Mouse (Mus musculus) v-Abl transformed pro-B cells (cell line): ENCODE measurements around the gene Flnb.

Experiments used
- in situ Hi-C, 2 experiments: fragments of 400-800 bp; cut with MboI; formaldehyde crosslinking; loops; one replicate each; pipeline ENCODE4 v1.15.1; 2025; ENCODE audit not compliant: unreplicated experiment in 2 of 2

Flnb gene

GRCm38 (mm10) chr14:7860525-7861154 is 42.9 kb downstream of the Flnb start:
- in situ Hi-C loops = no loop called here

- in situ Hi-C loops = no loop called here
Measured at GRCm38 (mm10) chr14:7861275-7861674, 43.5 kb downstream of the Flnb start.

- in situ Hi-C loops = no loop called here
Measured at GRCm38 (mm10) chr14:7862226-7862625, 44.5 kb downstream of the Flnb start.

GRCm38 (mm10) chr14:7863199-7863598 is 45.4 kb downstream of the Flnb start:
- in situ Hi-C loops = no loop called here

GRCm38 (mm10) chr14:7863871-7864505 is 46.2 kb downstream of the Flnb start:
- in situ Hi-C loops = no loop called here

- in situ Hi-C loops = no loop called here
Measured at GRCm38 (mm10) chr14:7864506-7864899, 46.7 kb downstream of the Flnb start.

- in situ Hi-C loops = no loop called here
Measured at GRCm38 (mm10) chr14:7867224-7867623, 49.5 kb downstream of the Flnb start.

- in situ Hi-C loops = no loop called here
Measured at GRCm38 (mm10) chr14:7867841-7868240, 50.1 kb downstream of the Flnb start.

- in situ Hi-C loops = no loop called here
Measured at GRCm38 (mm10) chr14:7869796-7870195, 52.0 kb downstream of the Flnb start.

GRCm38 (mm10) chr14:7873552-7873951 is 55.8 kb downstream of the Flnb start:
- in situ Hi-C loops = no loop called here

GRCm38 (mm10) chr14:7874495-7874894 is 56.7 kb downstream of the Flnb start:
- in situ Hi-C loops = no loop called here

GRCm38 (mm10) chr14:7877957-7878356 is 60.2 kb downstream of the Flnb start:
- in situ Hi-C loops = no loop called here

GRCm38 (mm10) chr14:7880389-7880788 is 62.6 kb downstream of the Flnb start:
- in situ Hi-C loops = no loop called here

- in situ Hi-C loops = no loop called here
Measured at GRCm38 (mm10) chr14:7881533-7881932, 63.8 kb downstream of the Flnb start.

GRCm38 (mm10) chr14:7882050-7882449 is 64.3 kb downstream of the Flnb start:
- in situ Hi-C loops = no loop called here

- in situ Hi-C loops = no loop called here
Measured at GRCm38 (mm10) chr14:7884158-7884557, 66.4 kb downstream of the Flnb start.

- in situ Hi-C loops = no loop called here
Measured at GRCm38 (mm10) chr14:7884841-7885240, 67.1 kb downstream of the Flnb start.

GRCm38 (mm10) chr14:7885540-7885939 is 67.8 kb downstream of the Flnb start:
- in situ Hi-C loops = no loop called here

GRCm38 (mm10) chr14:7886008-7886407 is 68.3 kb downstream of the Flnb start:
- in situ Hi-C loops = no loop called here

GRCm38 (mm10) chr14:7887171-7887570 is 69.4 kb downstream of the Flnb start:
- in situ Hi-C loops = no loop called here

- in situ Hi-C loops = no loop called here
Measured at GRCm38 (mm10) chr14:7888294-7888693, 70.5 kb downstream of the Flnb start.

- in situ Hi-C loops = no loop called here
Measured at GRCm38 (mm10) chr14:7888811-7889651, 71.3 kb downstream of the Flnb start.
